Mouse (Mus musculus): ENCODE results near the gene Rspry1. TPM values are rescaled to one million over a fixed set of nuclear protein-coding genes. Genes with fewer than 3 reads are reported as not detected.
A peak's percentile ranks its signal among the peaks of the same experiment; 100 is the strongest.

Rspry1 gene
- total RNA-seq, 2 experiments from 2014 or later: 23.5 to 35.3 TPM

GRCm38 (mm10) chr8:94678582-94678981 is 76.8 kb downstream of the Rspry1 start:
- no peak for ATAC-seq (replicated peaks; ENCODE audit: low FRiP score, poor library complexity, severe bottlenecking)

GRCm38 (mm10) chr8:94680414-94680813 is 78.7 kb downstream of the Rspry1 start:
- no peak for ATAC-seq (replicated peaks; ENCODE audit: low FRiP score, poor library complexity, severe bottlenecking)

- ATAC-seq (replicated peaks; ENCODE audit: low FRiP score, poor library complexity, severe bottlenecking): no peak
Measured at GRCm38 (mm10) chr8:94682732-94683524, 81.2 kb downstream of the Rspry1 start.

- ATAC-seq (replicated peaks; ENCODE audit: low FRiP score, poor library complexity, severe bottlenecking): no peak
Measured at GRCm38 (mm10) chr8:94684287-94684686, 82.5 kb downstream of the Rspry1 start.

GRCm38 (mm10) chr8:94685953-94686352 is 84.2 kb downstream of the Rspry1 start:
- ATAC-seq (replicated peaks; ENCODE audit: low FRiP score, poor library complexity, severe bottlenecking): no peak

- no peak for ATAC-seq (replicated peaks; ENCODE audit: low FRiP score, poor library complexity, severe bottlenecking)
Measured at GRCm38 (mm10) chr8:94694701-94695100, 93.0 kb downstream of the Rspry1 start.

GRCm38 (mm10) chr8:94695341-94695993 is 93.7 kb downstream of the Rspry1 start:
- ATAC-seq (replicated peaks; ENCODE audit: low FRiP score, poor library complexity, severe bottlenecking): no peak

- no peak; the same call in 1 of the 2 replicates for ATAC-seq (replicated peaks; ENCODE audit: low FRiP score, poor library complexity, severe bottlenecking)
Measured at GRCm38 (mm10) chr8:94695994-94696384, 94.3 kb downstream of the Rspry1 start, which contains the start of gene Pllp. Gene Pllp, minus strand, starts transcription at chr8:94696278.

GRCm38 (mm10) chr8:94696566-94696965 is 94.8 kb downstream of the Rspry1 start:
- no peak for ATAC-seq (replicated peaks; ENCODE audit: low FRiP score, poor library complexity, severe bottlenecking)

GRCm38 (mm10) chr8:94697956-94698355 is 96.2 kb downstream of the Rspry1 start:
- ATAC-seq (replicated peaks; ENCODE audit: low FRiP score, poor library complexity, severe bottlenecking): no peak

GRCm38 (mm10) chr8:94699366-94699765 is 97.6 kb downstream of the Rspry1 start:
- no peak for ATAC-seq (replicated peaks; ENCODE audit: low FRiP score, poor library complexity, severe bottlenecking)

- no peak for ATAC-seq (replicated peaks; ENCODE audit: low FRiP score, poor library complexity, severe bottlenecking)
Measured at GRCm38 (mm10) chr8:94700421-94700935, 98.7 kb downstream of the Rspry1 start.

- no peak for ATAC-seq (replicated peaks; ENCODE audit: low FRiP score, poor library complexity, severe bottlenecking)
Measured at GRCm38 (mm10) chr8:94702156-94702555, 100.4 kb downstream of the Rspry1 start.

- ATAC-seq (replicated peaks; ENCODE audit: low FRiP score, poor library complexity, severe bottlenecking): peak; percentile 76
Measured at GRCm38 (mm10) chr8:94702844-94703813, 101.4 kb downstream of the Rspry1 start.

- ATAC-seq (replicated peaks; ENCODE audit: low FRiP score, poor library complexity, severe bottlenecking): peak; percentile 66
Measured at GRCm38 (mm10) chr8:94703972-94704668, 102.4 kb downstream of the Rspry1 start.

- no peak for ATAC-seq (replicated peaks; ENCODE audit: low FRiP score, poor library complexity, severe bottlenecking)
Measured at GRCm38 (mm10) chr8:94704669-94704984, 102.9 kb downstream of the Rspry1 start.

- ATAC-seq (replicated peaks; ENCODE audit: low FRiP score, poor library complexity, severe bottlenecking): no peak
Measured at GRCm38 (mm10) chr8:94705581-94706245, 104.0 kb downstream of the Rspry1 start.

- no peak for ATAC-seq (replicated peaks; ENCODE audit: low FRiP score, poor library complexity, severe bottlenecking)
Measured at GRCm38 (mm10) chr8:94706732-94707395, 105.1 kb downstream of the Rspry1 start.
